Mouse (Mus musculus): ENCODE measurements around the gene Jrkl. TPM values are rescaled to one million over a fixed set of nuclear protein-coding genes. Genes with fewer than 3 reads are reported as not detected.

The Jrkl gene
- 6.8 and 7.0 TPM in 2 replicates for polyA plus RNA-seq (2012; rRNA removed)

GRCm38 (mm10) chr9:13245481-13245880, at the start of gene Jrkl:
Gene Jrkl, minus strand, starts transcription at chr9:13245829.

GRCm38 (mm10) chr9:13246815-13247638, 1.4 kb upstream of the Jrkl start, which contains the start of gene Ccdc82:
Gene Ccdc82, plus strand, starts transcription at chr9:13246955.

Other genes starting within 250 kb of the Jrkl start
- gene Ccdc82, start 1.1 kb upstream of the Jrkl start, polyA plus RNA-seq (2012; rRNA removed), result 22.2 and 23.3 TPM in 2 replicates
- 7.0 and 8.7 TPM in 2 replicates for gene Maml2, start 52.1 kb upstream of the Jrkl start, polyA plus RNA-seq (2012; rRNA removed)
- gene Gm17571, start 200.9 kb upstream of the Jrkl start, polyA plus RNA-seq (2012; rRNA removed), result not detected in 2 replicates